In the genomic region with DNA sequence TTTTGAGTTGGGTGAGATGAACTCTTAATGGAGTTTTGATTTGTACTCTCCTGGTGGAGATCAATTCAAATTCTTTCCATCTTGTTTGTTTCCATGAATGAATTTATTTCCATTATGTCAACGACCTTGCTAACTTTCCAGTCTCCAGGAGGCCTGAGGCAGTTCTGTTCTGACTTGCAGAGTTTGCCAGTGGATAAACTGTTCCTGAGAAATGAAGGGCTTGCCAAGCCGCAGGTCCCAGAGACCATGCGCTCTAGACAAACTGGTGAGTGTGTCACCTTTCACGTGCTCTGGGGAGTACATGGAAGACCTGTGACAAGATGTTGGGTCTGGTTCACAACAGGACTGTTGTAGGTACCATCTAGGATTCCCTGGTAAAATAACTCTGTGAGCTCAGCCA, we compare ENCODE assay signal across 11 mouse cellular contexts.
"Had no signal": no experiment of that assay in that cellular context is flagged by ENCODE, and none has a peak within 500 bp of the region (broad histone marks: within the 10 kb centered on the region; RNA-seq: fewer than 3 reads in every experiment).

No protein-coding gene starts in this region.

- H3K9ac ChIP-seq: liver, embryonic 15.5 days; midbrain, embryonic 13.5 days had no signal

- ATAC-seq: lung, postnatal 0 days; midbrain, embryonic 13.5 days had no signal

- H3K9me3 ChIP-seq: limb, embryonic 10.5 days; liver, embryonic 15.5 days; midbrain, embryonic 13.5 days had no signal

- H3K4me3 ChIP-seq: left cerebral cortex, adult 2 months; limb, embryonic 10.5 days; liver, embryonic 15.5 days; midbrain, embryonic 13.5 days had no signal

- H3K4me2 ChIP-seq: liver, embryonic 11.5 days; liver, embryonic 15.5 days; midbrain, embryonic 13.5 days had no signal

- H3K36me3 ChIP-seq: limb, embryonic 10.5 days; liver, embryonic 15.5 days; midbrain, embryonic 13.5 days had no signal

- H3K27ac ChIP-seq: kidney, postnatal 0 days; left cerebral cortex, adult 2 months; limb, embryonic 10.5 days; liver, embryonic 15.5 days; midbrain, embryonic 13.5 days had no signal

- H3K27me3 ChIP-seq: liver, embryonic 15.5 days had no signal

- DNase-seq: lung, adult 2 months; lung, postnatal 36 days; right cerebral cortex, postnatal 14 days; thymus, postnatal 36 days had no signal

- H3K4me1 ChIP-seq: limb, embryonic 10.5 days; liver, embryonic 15.5 days had no signal
